Mouse (Mus musculus) heart, adult 9 months (tissue): Measurements from ENCODE around the gene Scaf1.

Source experiments
- DNase-seq, 2 experiments: peaks; one replicate each; pipeline ENCODE4 v3.0.0; 2022; ENCODE audit warnings: low spot score in 2 of 2

The Scaf1 gene

DNA sequence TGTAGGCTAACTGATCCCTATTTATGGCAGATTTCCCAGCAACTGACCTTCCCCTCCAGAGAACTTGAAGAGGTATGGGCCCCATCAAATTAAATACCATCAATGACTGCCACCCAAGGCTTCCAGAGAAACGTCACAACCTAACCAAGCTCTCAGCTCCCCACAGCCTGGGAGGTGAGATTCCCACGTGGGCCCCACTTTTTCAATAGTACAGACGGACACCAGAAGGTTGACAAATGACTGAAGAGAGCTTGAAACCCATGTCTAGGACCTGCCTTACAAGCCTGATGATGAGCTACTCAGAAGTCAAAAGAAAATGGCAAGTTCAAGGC, 31.4 kb downstream of the Scaf1 start:
- DNase-seq = no peak

DNA sequence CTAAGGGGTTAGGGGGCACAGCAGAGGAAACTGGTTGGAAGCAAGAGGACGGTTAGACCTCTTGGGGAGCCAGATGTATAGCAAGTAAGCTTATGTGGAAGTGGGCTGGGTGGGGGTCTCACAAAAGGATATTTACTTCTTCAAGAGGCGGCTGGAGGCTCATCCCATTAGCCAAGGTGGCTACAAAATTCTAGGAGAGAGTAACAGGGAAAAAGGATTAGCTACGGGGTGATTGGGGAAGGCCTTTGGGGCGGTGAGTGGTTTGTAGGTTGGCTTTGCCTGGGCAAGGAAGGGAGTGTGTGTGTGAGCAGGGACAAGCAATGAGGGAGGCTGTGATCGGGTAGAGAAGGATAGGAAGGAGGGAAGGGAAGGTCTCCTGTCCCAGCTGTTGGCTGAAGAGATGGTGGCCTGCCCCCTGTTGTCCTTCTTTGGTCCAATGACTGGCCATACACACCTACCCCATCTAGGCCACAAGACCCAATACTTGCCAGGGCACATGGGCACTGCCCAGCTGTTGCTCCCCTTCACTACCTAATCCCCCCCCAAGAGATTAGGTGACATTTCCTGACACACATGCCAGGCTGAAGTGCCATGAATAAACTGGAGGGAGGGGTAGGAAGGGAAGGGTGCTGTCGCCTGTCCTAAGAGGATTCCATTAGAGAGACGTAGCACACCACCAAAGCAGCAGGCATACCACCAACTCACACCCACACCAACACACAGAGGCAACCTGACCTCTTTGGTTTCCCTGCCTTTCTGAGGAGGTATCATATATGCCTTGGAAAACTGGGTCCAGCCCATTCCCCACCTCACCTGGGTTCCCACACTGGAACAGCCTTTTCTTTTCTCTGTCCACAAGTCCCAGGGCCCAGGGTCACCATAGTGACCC, 32.0 kb downstream of the Scaf1 start:
- DNase-seq = no peak

DNA sequence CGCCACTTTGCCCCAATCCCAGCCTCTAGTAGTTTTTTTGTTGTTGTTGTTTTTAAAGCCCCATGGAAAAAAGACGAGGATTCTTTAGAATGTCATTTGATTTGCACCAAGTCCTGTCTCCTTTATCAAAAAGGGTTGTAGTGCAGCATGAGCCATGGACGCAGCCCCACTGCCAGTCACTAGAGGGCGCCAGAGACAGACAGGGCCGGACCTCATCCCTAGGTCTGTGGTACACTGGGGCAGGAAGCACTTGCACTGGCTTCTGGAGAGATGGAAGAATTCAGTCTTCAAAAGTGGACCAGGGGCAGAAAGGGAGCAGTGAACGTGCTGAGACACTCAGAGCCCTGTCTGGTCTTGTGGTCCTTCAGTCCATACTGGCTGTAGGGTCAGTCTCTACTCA, 33.1 kb downstream of the Scaf1 start:
- peak; percentile 71 to 83 for DNase-seq

DNA sequence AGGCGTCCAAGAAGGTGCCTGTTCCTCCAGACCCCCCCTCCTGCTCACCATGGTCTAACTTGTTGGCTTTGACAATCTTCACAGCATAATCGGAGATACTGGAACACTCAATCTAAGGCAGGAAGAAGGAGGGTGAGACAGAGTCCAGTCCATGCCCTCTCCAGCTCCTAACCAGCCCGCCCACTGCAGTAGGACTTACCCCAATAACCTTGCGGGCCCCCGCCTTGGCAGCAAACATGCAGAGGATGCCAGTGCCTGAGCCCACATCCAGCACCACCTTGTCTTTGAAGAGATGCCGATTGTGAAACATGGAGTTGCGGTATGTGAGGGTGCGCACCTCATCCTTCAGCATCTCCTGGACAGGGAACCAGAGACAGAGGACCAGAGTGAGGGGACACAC, 34.6 kb downstream of the Scaf1 start:
- DNase-seq = no peak

DNA sequence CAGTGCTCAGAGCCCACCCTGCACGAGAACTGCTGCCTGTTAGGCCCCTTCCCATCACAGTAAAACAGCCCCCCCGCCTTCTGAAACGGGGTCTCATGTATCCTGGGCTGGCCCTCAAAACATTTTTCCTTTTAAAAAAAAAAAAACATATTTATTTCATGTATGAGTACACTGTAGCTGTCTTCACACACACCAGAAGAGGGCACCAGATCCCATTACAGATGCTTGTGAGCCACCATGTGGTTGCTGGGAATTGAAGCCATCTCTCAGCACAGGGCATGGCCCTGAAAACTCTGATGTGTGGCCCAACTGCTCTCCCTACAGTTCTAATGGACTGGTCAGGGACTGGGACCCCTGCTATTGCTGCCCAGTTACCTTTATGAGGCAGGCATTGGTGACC, 37.9 kb downstream of the Scaf1 start:
- no peak for DNase-seq

DNA sequence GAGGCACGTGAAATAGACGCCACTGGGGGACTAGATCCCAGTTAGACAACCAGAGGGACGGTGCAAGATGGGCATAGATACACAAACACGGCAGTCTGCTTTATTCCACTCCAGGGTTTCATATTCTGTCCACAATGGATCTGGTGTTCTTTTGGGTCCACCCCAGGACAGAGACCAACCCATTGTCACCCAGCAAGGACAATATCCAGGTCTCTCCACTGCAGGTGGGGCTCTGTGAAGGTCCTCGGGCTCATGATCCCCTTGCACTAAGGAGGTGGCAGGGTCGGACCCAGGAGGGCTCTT, 41.1 kb downstream of the Scaf1 start:
- no peak for DNase-seq

DNA sequence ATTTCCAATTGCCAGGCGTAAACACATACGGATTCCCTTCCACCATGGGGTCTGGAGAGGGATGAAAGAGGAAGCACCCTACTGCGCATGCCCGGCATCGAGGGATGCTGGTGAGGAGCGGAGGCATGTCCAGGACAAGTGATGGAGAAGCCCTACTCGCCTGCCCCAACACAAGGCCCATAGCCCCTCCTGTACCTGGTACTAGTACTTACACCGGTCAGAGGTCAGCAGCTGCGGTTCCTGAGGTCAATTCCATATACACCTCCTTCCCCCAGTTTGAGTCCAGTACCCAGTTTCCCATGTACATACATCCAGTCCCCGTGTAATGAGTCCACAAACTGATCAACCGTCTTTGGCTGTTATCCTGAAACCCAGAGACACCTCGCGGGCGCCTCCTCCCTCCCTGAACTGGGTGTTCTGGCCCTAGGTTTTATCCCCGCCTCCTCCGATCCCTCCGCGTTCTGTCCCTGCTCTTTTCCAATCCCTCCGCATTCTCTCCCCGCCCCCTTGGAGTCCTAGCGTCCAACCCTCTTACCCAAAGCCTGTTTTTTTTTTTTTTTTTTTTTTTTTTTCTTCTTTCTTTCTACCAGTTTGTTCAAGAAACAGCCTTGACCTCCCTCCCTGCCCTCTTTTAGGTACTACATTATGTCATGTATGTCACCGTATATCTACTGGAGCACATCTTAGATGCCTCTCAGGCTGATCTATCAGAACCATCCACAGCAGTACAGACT, 41.6 kb downstream of the Scaf1 start, which contains the start of gene Cpt1c:
Cpt1c (minus strand) TSS at position 469 of the 734 bp plus-strand sequence.
- peak; percentile 71 to 74 for DNase-seq

DNA sequence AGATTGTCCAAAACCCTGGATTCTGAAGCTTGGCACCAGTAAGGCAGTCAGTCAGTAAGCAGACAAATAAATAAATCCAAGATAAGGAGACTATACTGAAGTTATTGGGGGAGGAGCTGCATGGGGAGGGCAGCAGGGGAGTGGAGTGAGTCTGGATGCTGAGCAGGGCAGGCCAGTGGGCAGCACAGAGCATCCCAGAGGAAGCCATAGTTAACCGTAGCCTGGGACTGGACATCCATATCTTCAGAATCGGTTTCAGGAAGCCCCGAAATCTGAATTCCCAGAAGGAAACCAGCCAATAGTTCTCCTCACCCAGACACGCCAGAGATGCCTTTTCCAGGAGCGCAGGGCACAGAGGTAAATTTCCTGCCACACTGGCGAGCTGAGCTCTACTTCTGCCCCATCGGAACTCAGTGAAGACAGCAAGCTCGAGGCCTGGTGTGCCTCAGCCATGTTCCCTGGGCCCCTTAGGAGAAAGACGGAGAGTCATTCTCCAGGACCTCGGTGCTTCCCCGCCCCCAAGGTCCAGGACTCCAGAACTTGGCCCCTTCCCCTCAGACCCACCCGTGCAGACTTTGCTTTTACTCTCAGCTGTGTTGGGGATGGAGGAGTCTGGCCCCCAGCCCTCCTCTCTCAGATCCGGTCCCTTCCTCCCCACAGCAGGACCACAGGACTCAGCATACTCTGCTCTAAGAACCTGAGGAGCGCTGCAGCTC, 42.6 kb downstream of the Scaf1 start:
- DNase-seq = no peak

DNA sequence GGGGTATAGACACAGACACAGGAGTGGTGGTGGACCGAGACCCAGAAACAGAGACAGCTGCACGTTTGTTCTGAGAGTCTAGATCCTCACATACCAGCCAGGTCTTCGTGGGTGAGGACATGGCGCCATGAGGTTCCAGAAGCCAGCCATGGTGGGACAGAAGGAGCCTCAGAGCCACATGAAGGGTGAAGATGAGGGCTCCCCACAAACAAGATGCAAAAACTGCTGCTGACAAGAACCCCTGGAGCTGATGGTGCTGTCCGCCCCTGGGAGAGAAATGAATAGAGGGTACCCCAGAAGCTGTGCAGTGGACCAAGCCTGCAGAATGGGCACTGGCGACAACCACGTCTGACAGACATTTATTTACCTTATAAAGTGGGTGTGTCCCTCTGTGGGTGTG, 45.0 kb downstream of the Scaf1 start:
- no peak for DNase-seq

DNA sequence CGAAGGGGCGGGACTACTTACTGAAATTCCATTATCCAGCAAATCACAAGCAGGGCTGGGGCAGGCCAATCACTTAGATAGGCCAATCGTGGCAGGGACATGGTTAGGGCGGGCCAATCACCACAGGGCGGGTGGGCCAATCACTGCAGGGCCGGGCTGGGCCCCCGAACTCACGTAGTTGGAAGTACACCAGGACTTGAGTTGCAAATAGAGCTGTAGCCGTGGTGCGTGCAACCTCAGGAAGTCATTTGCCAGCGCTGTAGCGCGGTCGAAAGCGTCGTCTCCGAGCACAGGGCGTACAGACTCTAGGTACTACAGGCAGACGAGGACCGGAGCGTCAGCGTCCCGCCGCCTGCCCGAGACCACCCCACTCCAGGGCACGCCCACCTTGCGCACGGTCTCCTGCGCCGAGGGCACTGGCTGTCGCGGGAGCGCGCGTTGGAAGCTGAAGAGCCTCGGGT, 45.9 kb downstream of the Scaf1 start:
- peak; percentile 86 to 89 for DNase-seq

DNA sequence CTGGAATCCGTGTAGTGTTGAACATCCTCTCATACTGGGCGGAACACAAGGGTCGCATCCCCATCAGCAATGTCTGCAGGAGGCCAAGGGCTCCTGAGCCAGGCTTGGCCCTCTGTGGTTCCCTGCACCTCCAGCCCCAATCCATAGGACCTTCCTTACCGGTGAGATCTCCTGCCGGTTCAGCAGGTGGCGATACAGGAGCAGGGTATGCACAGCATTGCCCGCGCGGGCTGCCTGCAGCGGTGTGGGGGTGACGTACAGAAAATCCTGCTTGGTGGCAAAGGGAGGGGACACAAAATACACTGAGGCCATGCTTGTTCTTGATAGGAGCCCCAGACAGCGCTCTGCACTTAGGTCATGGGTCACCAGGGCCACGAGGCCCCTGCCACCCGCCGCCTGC, 49.5 kb downstream of the Scaf1 start:
- DNase-seq = no peak

DNA sequence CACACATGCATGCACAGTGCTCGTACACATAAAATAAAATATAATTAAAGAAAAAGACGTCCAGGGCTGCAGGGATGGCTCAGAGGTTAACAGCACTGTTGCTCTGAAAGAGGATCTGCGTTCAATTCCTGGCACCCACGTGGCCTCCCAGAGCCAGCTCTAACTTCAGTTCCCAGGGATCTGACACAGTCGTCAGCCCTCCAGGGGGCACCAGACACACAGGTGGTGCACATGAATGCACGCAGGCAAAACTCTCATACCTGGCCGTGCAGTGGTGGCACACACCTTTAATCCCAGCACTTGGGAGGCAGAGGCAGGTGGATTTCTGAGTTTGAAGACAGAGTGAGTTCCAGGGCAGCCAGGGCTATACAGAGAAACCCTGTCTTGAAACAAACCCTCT, 50.2 kb downstream of the Scaf1 start:
- no peak for DNase-seq

DNA sequence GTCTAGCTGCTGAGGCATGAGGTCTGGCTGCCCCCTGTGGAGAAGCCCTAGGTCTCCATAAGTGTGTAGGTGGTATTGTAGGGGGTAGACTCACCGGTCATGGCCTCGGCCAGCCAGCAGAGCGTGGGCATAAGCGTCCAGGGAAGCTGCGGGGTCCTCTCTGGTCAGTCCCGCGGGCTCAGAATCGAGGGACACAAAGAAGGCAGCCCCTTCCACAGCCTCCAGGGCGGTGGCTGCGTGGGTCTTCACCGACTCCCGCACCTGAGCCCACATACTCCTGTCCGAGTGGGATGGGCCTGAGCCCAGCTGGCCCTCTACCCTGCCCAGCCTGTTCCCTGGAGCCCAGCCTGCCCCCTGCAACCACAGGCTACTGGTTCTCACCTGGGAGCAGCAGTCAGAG, 51.2 kb downstream of the Scaf1 start:
- DNase-seq = no peak

DNA sequence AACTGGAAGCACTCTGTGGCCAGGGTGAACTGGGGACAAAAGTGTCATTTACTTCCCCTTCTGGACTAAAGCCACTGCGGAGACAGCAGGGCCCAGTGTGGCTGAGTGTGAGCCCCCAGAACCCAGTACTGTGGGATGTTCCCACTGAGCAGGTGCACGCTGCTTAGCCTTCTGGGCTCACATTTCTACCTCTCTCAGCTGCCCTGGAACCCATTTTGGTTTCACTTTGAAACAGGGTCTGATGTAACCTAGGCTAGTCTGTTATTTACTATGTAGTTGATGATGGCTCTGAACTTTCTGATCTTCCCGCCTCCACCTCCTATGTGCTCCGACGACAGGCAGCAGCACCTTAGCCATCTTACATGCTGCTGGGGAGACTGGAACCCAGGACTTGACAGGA, 53.3 kb downstream of the Scaf1 start:
- DNase-seq = no peak

DNA sequence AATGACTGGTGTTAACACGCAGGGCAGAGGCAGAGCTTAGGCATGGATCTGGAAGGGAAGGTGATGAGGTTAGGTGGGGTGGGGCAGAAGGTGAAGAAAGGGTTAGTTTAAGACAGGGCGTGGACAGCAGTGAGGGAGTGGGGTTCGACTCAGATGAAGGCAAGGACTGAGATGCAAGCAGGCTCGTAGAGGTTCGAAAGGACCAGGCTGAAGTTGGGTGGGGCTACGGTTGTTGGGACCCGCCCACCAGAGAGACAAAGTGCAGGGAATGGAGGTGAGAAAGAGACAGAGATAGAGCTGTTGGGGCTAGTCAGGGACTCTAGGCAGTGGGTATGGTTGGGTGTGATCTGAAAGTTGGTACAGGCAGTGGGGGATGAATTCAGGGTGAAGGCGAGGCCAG, 53.8 kb downstream of the Scaf1 start:
- DNase-seq = no peak

DNA sequence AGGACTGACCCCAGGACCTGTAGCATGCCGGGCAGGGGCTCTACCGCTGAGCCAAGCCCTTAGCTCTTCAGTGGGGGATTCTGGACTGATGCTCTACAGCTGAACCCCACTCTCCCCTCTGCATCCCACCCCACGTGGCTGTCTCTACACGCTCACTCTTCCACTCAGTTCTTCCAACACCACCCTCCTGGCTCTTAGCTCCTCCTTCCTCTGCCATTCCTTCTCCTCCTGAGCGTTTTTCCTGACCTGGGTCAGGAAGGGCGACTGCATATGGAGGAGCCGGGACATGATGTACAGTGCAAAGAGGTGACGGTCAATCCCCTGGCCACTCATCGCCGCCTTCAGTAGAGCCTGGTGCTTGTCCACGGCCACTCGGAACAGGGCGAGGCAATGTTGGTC, 55.7 kb downstream of the Scaf1 start:
- no peak for DNase-seq

DNA sequence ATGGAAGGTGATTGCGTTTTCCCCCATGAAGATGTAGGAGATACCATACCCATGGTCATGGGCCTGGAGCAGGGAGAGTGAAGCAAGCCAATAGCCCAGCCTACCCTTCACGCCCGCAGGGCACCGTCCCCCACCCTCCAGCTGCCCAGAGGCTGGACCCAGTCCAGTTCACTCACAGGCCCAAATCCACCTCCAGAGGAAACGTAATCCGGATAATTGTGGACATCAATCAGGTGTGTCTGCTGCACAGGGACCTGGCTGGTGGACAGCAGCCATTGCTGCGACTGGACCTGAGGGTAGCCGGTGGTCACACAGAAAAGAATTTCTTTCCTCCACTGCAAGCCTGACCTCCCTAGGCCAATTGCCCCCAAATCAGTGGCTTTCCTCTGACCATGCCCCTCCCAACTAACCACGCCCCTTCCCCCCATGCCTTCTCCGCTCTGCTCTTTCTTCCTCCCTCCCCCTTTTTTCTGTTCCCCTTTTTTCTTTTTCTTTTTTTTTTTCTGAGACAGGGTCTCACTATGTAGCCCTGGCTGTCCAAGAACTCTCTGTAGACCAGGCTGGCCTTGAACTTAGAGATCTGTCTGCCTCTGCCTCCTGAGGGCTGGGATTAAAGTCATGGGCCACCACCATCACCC, 56.2 kb downstream of the Scaf1 start:
- DNase-seq = no peak

DNA sequence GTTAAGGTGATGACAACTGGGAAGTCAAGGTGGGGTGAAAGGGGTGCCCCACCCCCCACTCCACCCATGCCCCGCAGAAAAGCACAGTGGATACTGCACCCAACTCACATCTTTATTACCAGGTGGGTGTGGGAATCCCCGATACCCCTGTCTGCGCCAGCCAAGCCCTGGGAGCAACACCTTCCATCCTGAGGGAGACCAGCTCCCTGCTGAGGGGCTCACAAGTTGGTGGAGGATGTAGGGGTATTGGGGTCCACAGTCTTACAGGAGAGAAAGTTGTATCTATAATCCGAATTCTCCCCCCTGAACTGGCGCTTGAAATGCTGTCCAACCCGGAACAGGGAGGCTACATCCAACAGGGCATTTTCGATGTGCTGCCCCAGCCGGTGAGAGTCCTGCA, 56.9 kb downstream of the Scaf1 start:
- DNase-seq = no peak

DNA sequence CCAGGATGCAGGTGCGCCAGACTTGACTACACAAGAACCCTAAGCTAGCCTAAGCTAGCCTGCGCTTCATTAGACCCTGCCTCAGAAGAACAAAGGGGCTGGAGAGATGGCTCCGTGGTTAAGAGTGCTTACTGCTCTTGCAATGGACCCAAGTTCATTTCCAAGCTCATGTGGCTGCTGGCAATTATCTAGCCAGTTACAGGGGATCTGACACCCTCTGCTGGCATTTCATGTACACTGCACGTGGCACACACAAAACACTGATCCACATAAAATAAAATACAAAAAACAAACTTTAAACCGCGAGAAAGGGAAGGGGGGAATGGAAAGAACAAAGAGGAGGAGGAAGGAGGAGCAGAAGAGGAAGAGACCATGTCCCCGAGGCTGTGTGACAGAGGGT, 58.0 kb downstream of the Scaf1 start:
- DNase-seq = peak in 1 of 2 experiments; percentile 44

DNA sequence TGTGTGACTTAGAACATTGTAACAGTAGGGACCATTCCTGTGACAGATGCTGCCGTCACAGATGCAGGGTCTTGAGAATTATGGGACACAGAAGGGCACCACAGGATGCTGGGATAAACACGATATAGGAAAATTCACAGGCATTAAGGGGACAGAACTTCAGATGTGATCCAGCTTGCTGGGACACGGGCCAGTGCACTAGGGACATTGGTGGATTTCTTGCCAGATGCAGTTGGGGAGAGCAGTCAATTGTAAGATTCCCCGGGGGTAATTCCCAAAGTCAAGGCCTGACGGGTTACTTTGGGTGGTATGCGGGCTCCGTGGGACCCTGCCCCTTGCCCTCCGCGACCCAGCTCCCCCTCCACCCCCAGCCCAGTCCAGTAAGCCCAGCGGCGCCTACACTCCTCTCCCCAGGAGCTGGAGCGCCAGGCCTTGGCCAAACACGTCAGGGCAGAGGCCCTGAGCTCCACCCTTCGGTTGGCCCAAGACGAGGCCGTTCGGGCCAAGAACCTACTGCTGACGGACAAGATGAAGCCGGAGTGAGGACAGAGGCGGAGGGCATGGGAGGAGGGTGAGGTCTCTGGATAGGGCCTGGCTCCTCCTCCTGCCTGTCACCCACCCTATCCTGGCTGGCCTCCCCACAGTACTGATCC, 58.9 kb downstream of the Scaf1 start:
- DNase-seq = peak; percentile 69 to 75

DNA sequence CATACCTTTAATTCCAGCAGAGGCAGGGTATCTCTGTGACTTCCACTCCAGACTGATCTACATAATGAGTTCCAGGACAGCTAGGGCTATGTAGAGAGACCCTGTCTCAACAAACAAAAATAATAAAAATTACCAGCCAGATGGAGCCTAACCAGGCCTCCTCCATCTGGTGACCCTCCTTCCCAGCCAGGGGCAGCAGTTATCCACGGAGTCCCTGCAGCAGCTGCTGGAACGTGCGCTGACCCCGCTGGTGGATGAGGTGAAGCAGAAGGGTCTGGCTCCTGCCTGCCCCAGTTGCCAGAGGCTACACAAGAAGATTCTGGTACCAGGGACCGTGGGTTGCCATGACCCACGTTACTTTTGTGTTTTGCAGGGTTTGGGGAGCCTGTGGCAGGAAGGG, 59.9 kb downstream of the Scaf1 start:
- DNase-seq = no peak

DNA sequence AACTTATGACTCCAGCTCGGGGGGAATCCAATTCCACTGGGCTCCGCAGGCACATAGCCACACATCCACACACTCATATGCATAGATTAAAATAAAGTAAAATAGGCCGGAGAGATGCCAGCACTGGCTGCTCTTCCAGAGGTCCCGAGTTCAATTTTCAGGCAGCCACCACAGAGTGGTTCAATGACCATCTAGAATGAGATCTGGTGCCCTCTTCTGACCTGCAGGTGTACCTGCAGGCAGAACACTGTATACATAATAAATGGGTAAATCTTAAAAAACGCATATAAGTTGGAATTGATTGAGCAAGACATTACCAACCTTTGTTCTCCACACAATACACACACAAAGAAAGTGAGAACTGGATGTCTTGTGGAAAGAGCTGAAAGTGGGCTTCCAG, 60.5 kb downstream of the Scaf1 start:
- no peak for DNase-seq
